Mouse (Mus musculus) heart, embryonic 16.5 days (tissue): Measurements from ENCODE around the gene Tap1. TPM values are rescaled to one million over a fixed set of nuclear protein-coding genes. Genes with fewer than 3 reads are reported as not detected.
A peak's percentile ranks its signal among the peaks of the same experiment; 100 is the strongest.
"Not testable (repeated sequence)": the region's sequence is repeated elsewhere in the genome, so short reads cannot be mapped to it uniquely, and the experiment has no call there.

ENCODE experiments used
- ATAC-seq: fragments of 200-750 bp; cut with Nextera tagmentation; replicated peaks from 2 replicates; pipeline ENCODE4 v1.8.0; 2017; ENCODE audit warnings: moderate number of reproducible peaks; ENCODE audit not compliant: insufficient read depth, low FRiP score; ENCODE audit errors: extremely low read depth
- H3K27ac ChIP-seq: fragments of 300-500 bp; sonication (generic); 2 replicates; pipeline ENCODE4 v1.5.1; 2014; ENCODE audit warnings: mild to moderate bottlenecking, low read length, control low read depth, moderate library complexity
- H3K27me3 ChIP-seq: fragments of 300-500 bp; sonication (generic); 2 replicates; pipeline ENCODE4 v1.6.1; 2014; ENCODE audit warnings: low read length, mixed read lengths; ENCODE audit not compliant: control insufficient read depth, insufficient read depth
- H3K36me3 ChIP-seq: fragments of 300-500 bp; sonication (generic); 2 replicates; pipeline ENCODE4 v1.6.1; 2014; ENCODE audit not compliant: control insufficient read depth, insufficient read depth
- H3K4me1 ChIP-seq: fragments of 300-500 bp; sonication (generic); 2 replicates; pipeline ENCODE4 v1.6.1; 2014; ENCODE audit warnings: low read length, mixed read lengths; ENCODE audit not compliant: control insufficient read depth, insufficient read depth
- H3K4me2 ChIP-seq: fragments of 300-500 bp; sonication (generic); 2 replicates; pipeline ENCODE4 v1.6.1; 2014; ENCODE audit warnings: low read depth, mild to moderate bottlenecking, control low read depth, low read length
- H3K4me3 ChIP-seq: fragments of 300-500 bp; sonication (generic); 2 replicates; pipeline ENCODE4 v1.5.1; 2014; ENCODE audit warnings: mild to moderate bottlenecking, control low read depth, low read length
- H3K9ac ChIP-seq: fragments of 300-500 bp; sonication (generic); 2 replicates; pipeline ENCODE4 v1.6.1; 2014; ENCODE audit warnings: low read length, control low read depth
- H3K9me3 ChIP-seq: fragments of 300-500 bp; sonication (generic); replicated peaks from 2 replicates; pipeline ENCODE4 v1.6.1; 2016; ENCODE audit warnings: low read length; ENCODE audit not compliant: control insufficient read depth
- WGBS: fragments of 180-500 bp; shearing (Covaris S2); extraction: QIAGEN DNeasy Blood & Tissue Kit; methylation state at CpG from one replicate; pipeline ENCODE4 v1.1.7; 2014; 5-methylcytosine and 5-hydroxymethylcytosine counted together
- polyA plus RNA-seq: library from polyadenylated mRNA; unstranded; fragments of >200 nt; fragmentation: Nextera tagmentation; extraction: Ambion mirVana; gene quantifications from 2 replicates; pipeline ENCODE4 v1.2.1, GENCODE M21; 2015

The Tap1 gene
- polyA plus RNA-seq, 1 experiment from 2014 or later = 11.1 TPM

GRCm38 (mm10) chr17:34224816-34225215, 37.5 kb downstream of the Tap1 start:
- no peak for ATAC-seq
- no peak overlapping the region for H3K4me2 ChIP-seq
- no peak overlapping the region for H3K4me3 ChIP-seq
- no peak overlapping the region for H3K9ac ChIP-seq
- H3K27me3 ChIP-seq = no peaks in the 10 kb centered on the region
- H3K9me3 ChIP-seq = peaks cover 4% of the 10 kb centered on the region
- H3K4me1 ChIP-seq = no peaks in the 10 kb centered on the region
- 85% methylated on average over 3 of the region's 3 CpGs for WGBS
- no peak overlapping the region for H3K27ac ChIP-seq
- H3K36me3 ChIP-seq = no peaks in the 10 kb centered on the region

GRCm38 (mm10) chr17:34225426-34225825, 38.1 kb downstream of the Tap1 start:
- 89% methylated on average over 8 of the region's 8 CpGs for WGBS
- peaks cover 4% of the 10 kb centered on the region for H3K9me3 ChIP-seq
- no peak for ATAC-seq

DNA sequence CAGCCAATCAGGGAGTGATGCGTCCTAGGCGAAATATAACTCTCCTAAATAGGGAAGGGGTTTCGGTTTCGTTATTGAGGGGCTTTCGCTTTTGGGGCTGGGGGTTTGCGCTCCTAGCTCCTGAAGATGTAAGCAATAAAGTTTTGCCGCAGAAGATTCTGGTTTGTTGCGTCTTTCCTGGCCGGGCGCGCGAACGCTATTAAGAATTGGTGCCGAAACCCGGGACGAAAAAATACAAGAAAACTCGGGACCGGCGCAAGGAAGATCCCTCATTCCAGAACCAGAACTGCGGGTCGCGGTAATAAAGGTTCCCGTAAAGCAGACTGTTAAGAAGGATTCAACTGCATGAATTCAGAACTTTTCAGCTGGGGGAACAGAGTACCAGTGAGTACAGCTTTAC, 38.6 kb downstream of the Tap1 start:
- not testable (repeated sequence) for ATAC-seq, H3K4me1 ChIP-seq, H3K4me2 ChIP-seq, H3K9ac ChIP-seq, H3K4me3 ChIP-seq, H3K9me3 ChIP-seq, H3K36me3 ChIP-seq, H3K27ac ChIP-seq, H3K27me3 ChIP-seq
- WGBS = 94% methylated on average over 12 of the region's 23 CpGs

More at GRCm38 (mm10) chr17:34225426-34225825, 38.1 kb downstream of the Tap1 start:
- Histone ChIP-seq H3K27me3 (no peaks in the 10 kb centered on the region), H3K4me1 (no peaks in the 10 kb centered on the region), H3K36me3 (no peaks in the 10 kb centered on the region), H3K9ac (no peak overlapping the region), H3K27ac (no peak overlapping the region), H3K4me2 (no peak overlapping the region), H3K4me3 (no peak overlapping the region)

- not testable (repeated sequence) for H3K4me1 ChIP-seq, H3K4me3 ChIP-seq, H3K9ac ChIP-seq, H3K27ac ChIP-seq, H3K4me2 ChIP-seq, H3K9me3 ChIP-seq, H3K27me3 ChIP-seq, ATAC-seq, H3K36me3 ChIP-seq
- WGBS = 87% methylated on average over 7 of the region's 9 CpGs
These were observed 43.6 kb downstream of the Tap1 start for GRCm38 (mm10) chr17:34230971-34231370.

DNA sequence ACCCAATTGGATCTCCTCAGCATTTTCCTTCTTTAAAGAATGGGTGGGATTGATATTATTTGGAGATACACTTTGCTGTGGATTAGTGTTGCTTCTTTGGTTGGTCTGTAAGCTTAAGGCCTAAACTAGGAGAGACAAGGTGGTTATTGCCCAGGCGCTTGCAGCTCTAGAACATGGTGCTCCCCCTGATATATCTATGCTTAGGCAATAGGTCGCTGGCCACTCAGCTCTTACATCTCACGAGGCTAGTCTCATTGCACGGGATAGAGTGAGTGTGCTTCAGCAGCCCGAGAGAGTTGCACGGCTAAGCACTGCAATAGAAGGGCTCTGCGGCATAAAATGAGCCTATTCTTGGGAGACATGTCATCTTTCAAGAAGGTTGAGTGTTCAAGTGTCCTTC, 44.7 kb downstream of the Tap1 start:
- H3K9ac ChIP-seq, H3K4me3 ChIP-seq, ATAC-seq, H3K27ac ChIP-seq, H3K36me3 ChIP-seq, H3K4me1 ChIP-seq, H3K9me3 ChIP-seq, H3K27me3 ChIP-seq, H3K4me2 ChIP-seq: not testable (repeated sequence)
- WGBS = 89% methylated on average over 3 of the region's 7 CpGs

DNA sequence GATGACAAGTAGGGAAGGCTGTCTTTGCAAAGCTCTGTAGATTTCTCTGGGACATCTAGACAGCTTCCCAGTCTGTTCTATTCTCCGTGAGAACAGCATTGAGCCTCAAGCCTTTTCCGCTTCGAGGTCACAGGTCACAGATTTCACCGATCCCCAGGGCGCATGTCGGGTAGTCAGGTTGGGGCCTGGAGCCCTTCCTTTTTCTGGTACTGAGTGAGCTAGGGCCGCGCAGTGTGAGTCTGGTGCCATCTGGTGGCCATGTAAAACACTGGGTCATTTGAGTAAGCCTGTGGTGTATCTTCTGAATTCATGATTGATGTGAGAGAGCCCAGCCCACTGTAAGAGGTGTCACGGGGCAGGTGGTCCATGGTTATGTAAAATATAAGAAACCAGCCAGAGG, 47.6 kb downstream of the Tap1 start:
- Histone ChIP-seq H3K9ac (no peak overlapping the region), H3K4me3 (no peak overlapping the region), H3K36me3 (no peaks in the 10 kb centered on the region), H3K9me3 (no peaks in the 10 kb centered on the region), H3K4me1 (no peaks in the 10 kb centered on the region), H3K27me3 (no peaks in the 10 kb centered on the region), H3K27ac (no peak overlapping the region), H3K4me2 (no peak overlapping the region)
- peak; percentile 88 for ATAC-seq
- WGBS = 49% methylated on average over 9 of the region's 9 CpGs

DNA sequence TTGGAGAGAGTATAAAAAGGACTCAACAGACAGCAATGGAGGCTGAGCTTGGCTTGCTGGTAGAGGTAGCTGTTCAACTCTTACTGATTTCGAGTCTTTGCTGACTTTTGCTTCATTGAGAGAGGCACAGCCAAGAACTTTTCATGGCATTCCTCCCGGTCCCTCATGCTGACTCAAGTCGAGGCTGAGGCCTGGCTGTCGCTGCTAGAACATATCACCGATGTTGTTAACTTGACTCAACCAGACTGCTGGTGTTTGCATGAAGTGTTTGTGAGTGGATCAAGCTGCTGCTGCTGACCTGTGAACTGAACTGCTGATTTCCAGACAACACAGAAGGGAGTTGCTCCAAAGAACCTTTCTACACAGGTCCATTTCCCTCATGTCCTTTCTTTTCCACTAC, 49.3 kb downstream of the Tap1 start:
- ATAC-seq = no peak
- Histone ChIP-seq H3K4me3 (no peak overlapping the region), H3K27ac (no peak overlapping the region), H3K9me3 (no peaks in the 10 kb centered on the region), H3K9ac (no peak overlapping the region), H3K27me3 (no peaks in the 10 kb centered on the region), H3K36me3 (no peaks in the 10 kb centered on the region), H3K4me1 (no peaks in the 10 kb centered on the region), H3K4me2 (no peak overlapping the region)
- WGBS = 68% methylated on average over 5 of the region's 5 CpGs

DNA sequence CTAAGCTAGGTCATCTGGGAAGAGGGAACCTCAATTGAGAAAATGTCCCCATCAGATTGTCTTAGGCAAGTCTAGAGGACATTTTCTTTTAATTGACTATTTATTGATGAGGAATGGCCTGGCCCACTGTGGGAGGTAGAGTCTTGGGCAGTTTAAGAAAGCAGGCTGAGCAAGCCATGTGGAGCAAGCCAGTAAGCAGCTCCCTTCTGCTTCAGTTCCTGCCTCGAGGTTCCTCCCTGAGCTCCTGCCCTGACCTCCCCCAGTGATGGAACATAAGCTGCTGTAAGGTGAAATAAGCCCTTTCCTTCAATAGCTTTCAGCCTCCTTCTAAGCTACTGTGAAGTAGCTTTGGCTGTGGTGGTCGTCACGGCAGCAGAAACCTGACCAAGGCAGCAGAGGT, 50.4 kb downstream of the Tap1 start:
- ATAC-seq = no peak
- no peak overlapping the region for H3K4me2 ChIP-seq

GRCm38 (mm10) chr17:34238706-34239105, 51.4 kb downstream of the Tap1 start, which contains the start of gene H2-Ob:
TSS of gene H2-Ob (plus strand) at chr17:34238903.
- no peak within 1 kb of the TSS for H3K4me3 ChIP-seq
- ATAC-seq = no peak
- H3K4me1 ChIP-seq = no peaks in the 10 kb centered on the region
- no peaks in the 10 kb centered on the region for H3K9me3 ChIP-seq
- H3K4me2 ChIP-seq = 0 out of 2 replicates have a peak within 1 kb of the TSS, but pooled peaks have one; percentile 6
- peak within 1 kb of the TSS; percentile 58 for H3K27ac ChIP-seq
- no peak within 1 kb of the TSS for H3K9ac ChIP-seq
- H3K27me3 ChIP-seq = no peaks in the 10 kb centered on the region
- 54% methylated on average over 3 of the region's 3 CpGs for WGBS
- H3K36me3 ChIP-seq = no peaks in the 10 kb centered on the region

More for the DNA sequence above, 50.4 kb downstream of the Tap1 start:
- 82% methylated on average over 3 of the region's 3 CpGs for WGBS
- no peak overlapping the region for H3K9ac ChIP-seq
- H3K27ac ChIP-seq = no peak overlapping the region
- no peak overlapping the region for H3K4me3 ChIP-seq
- no peaks in the 10 kb centered on the region for H3K4me1 ChIP-seq
- H3K27me3 ChIP-seq = no peaks in the 10 kb centered on the region
- no peaks in the 10 kb centered on the region for H3K36me3 ChIP-seq
- no peaks in the 10 kb centered on the region for H3K9me3 ChIP-seq
